Mouse (Mus musculus) midbrain, embryonic 10.5 days (tissue): Measurements from ENCODE around the gene Cacna1c. TPM values are rescaled to one million over a fixed set of nuclear protein-coding genes. Genes with fewer than 3 reads are reported as not detected.

Source experiments
- DNase-seq: peaks from one replicate; pipeline ENCODE4 v3.0.0-alpha.2; 2017; ENCODE audit warnings: low spot score
- H3K27ac ChIP-seq: fragments of 300-500 bp; sonication (generic); replicated peaks from 2 replicates; pipeline ENCODE4 v1.5.1; 2016; ENCODE audit warnings: mild to moderate bottlenecking
- H3K27me3 ChIP-seq: fragments of 300-500 bp; sonication (generic); 2 replicates; pipeline ENCODE4 v1.6.1; 2016; ENCODE audit warnings: low read depth, mild to moderate bottlenecking; ENCODE audit not compliant: poor library complexity, severe bottlenecking
- H3K36me3 ChIP-seq: fragments of 300-500 bp; sonication (generic); 2 replicates; pipeline ENCODE4 v1.6.1; 2016; ENCODE audit warnings: mild to moderate bottlenecking, moderate library complexity
- H3K4me1 ChIP-seq: fragments of 300-500 bp; sonication (generic); 2 replicates; pipeline ENCODE4 v1.6.1; 2016
- H3K4me3 ChIP-seq: fragments of 300-500 bp; sonication (generic); 2 replicates; pipeline ENCODE4 v1.5.1; 2016; ENCODE audit warnings: mild to moderate bottlenecking, moderate library complexity
- H3K9me3 ChIP-seq: fragments of 300-500 bp; sonication (generic); replicated peaks from 2 replicates; pipeline ENCODE4 v1.6.1; 2016; ENCODE audit warnings: mild to moderate bottlenecking
- WGBS: fragments of 180-500 bp; shearing (Covaris S2); methylation state at CpG from one replicate; pipeline ENCODE4 v1.1.7; 2016; 5-methylcytosine and 5-hydroxymethylcytosine counted together
- polyA plus RNA-seq: library from polyadenylated mRNA; unstranded; fragments of >200 nt; fragmentation: Nextera tagmentation; extraction: Ambion mirVana; gene quantifications from 2 replicates; pipeline ENCODE4 v1.2.1, GENCODE M21; 2016

The Cacna1c gene
- 1.4 and 1.5 TPM in 2 replicates for polyA plus RNA-seq

- no peak within 1 kb of the TSS for H3K27ac ChIP-seq
- H3K4me1 ChIP-seq = peaks cover 22% of the 10 kb centered on the region
- no peak for DNase-seq
- peaks cover 45% of the 10 kb centered on the region for H3K36me3 ChIP-seq
- no peaks in the 10 kb centered on the region for H3K9me3 ChIP-seq
- H3K27me3 ChIP-seq = no peaks in the 10 kb centered on the region
- H3K4me3 ChIP-seq = no peak within 1 kb of the TSS
- WGBS = 89% methylated on average over 17 of the region's 17 CpGs
Observed at GRCm38 (mm10) chr6:119196382-119197305, at the start of gene Cacna1c. TSS of gene Cacna1c (minus strand) at chr6:119196418.

- 0 out of 2 replicates have a peak overlapping the region, but pooled peaks have one; percentile 19 for H3K27ac ChIP-seq
- WGBS = 73% methylated on average over 21 of the region's 21 CpGs
- peaks cover 3% of the 10 kb centered on the region for H3K9me3 ChIP-seq
- H3K4me3 ChIP-seq = no peak overlapping the region
- no peaks in the 10 kb centered on the region for H3K27me3 ChIP-seq
- H3K36me3 ChIP-seq = no peaks in the 10 kb centered on the region
- H3K4me1 ChIP-seq = peaks cover 21% of the 10 kb centered on the region
- no peak for DNase-seq
Observed at GRCm38 (mm10) chr6:119240871-119241705, 44.9 kb upstream of the Cacna1c start.

GRCm38 (mm10) chr6:119240256-119240655 is 44.0 kb upstream of the Cacna1c start:
- Histone ChIP-seq H3K4me1 (peaks cover 24% of the 10 kb centered on the region), H3K27ac (no peak overlapping the region), H3K9me3 (no peaks in the 10 kb centered on the region), H3K36me3 (no peaks in the 10 kb centered on the region), H3K4me3 (no peak overlapping the region), H3K27me3 (no peaks in the 10 kb centered on the region)
- DNase-seq = no peak
- WGBS = 86% methylated on average over 7 of the region's 7 CpGs

DNA sequence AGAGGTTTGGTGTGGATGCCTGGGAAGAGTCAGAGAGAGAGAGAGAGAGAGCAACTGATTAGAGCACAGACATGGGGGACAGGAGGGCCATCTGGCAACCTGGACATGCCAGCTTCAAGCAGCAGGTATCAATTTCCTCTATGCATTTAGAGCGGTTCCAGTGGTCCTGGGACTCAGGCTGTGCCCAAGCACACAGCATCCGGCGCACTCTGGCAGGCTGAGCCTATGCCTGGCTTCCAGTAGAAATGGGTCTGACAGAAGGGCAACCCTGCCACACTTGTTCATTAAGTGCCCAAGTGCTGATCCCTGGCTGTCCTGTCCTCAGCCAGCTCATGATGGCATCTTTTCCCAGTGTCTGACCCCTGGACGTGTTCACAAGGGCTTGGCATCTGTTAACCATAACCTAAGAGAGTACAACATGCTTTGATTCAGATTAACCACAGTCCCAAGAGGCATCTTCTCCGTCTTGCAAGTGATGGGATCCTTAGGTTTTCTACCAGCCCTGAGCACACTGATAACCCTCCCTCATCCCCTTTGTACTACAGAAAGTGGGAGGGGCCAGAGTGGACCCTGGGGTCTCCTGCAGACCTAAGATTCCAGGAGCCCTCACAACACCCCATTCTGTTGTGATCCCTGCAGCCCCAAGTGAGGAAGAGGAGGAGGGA is 43.3 kb upstream of the Cacna1c start:
- Histone ChIP-seq H3K4me3 (no peak overlapping the region), H3K4me1 (peaks cover 24% of the 10 kb centered on the region), H3K36me3 (no peaks in the 10 kb centered on the region), H3K27me3 (no peaks in the 10 kb centered on the region), H3K27ac (no peak overlapping the region), H3K9me3 (no peaks in the 10 kb centered on the region)
- no peak for DNase-seq
- 84% methylated on average over 5 of the region's 5 CpGs for WGBS

DNA sequence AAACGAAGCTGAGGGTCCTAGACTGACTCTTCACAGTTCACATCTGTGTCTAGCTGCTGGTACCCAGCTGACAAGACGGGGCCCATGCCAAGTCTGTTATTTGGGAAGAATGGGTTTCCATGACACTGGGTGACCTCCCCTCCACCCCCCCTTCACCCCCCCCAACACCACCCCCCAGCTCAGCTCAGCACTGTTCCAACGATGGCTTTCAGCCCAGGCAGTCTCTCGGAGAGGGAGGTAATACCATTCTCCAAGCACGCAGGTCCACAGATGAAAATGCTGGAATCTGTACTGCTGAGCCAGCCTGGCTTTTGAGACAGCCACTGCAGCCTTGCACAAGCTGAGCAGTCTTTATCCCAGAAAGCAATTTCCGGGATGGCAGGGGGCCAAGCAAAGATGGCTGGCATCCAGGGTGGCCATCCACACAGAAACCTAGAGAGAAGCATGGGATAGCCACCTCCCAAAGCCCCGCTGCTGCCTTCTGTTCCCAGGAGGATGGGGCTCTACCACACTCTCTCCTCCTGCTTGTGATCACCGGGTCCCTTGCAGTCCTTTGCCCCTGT is 41.3 kb upstream of the Cacna1c start:
- Histone ChIP-seq H3K36me3 (no peaks in the 10 kb centered on the region), H3K27ac (no peak overlapping the region), H3K4me3 (no peak overlapping the region), H3K9me3 (no peaks in the 10 kb centered on the region), H3K4me1 (peaks cover 24% of the 10 kb centered on the region), H3K27me3 (no peaks in the 10 kb centered on the region)
- 77% methylated on average over 8 of the region's 8 CpGs for WGBS
- no peak for DNase-seq

DNA sequence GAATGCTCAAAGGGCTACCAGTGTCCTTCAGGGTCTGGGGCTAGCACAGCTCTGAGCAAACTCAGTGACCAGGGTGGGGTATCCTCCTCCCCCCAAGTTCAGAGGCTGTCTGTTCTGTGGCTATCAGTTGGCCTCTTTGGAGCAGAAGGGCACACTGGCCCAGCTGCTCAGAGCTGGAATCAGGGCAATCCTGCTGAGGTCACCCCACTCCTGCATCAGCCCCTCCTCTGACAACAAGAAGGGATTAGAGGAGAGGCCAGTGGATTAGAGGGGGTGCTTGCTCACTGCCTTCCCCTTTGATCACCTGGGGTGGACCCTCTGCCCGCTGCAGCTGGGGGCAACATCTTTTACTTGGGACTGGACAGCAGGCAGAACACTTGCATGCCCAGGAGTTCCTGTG is 40.0 kb upstream of the Cacna1c start, which contains the start of gene Cacna2d4:
Cacna2d4 (plus strand) TSS at position 286 of the 400 bp plus-strand sequence.
- H3K4me1 ChIP-seq = peaks cover 22% of the 10 kb centered on the region
- H3K36me3 ChIP-seq = no peaks in the 10 kb centered on the region
- 0 out of 2 replicates have a peak within 1 kb of the TSS, but pooled peaks have one; percentile 4 for H3K27ac ChIP-seq
- no peak within 1 kb of the TSS for H3K4me3 ChIP-seq
- H3K9me3 ChIP-seq = no peaks in the 10 kb centered on the region
- no peaks in the 10 kb centered on the region for H3K27me3 ChIP-seq
- WGBS = 32% methylated on average over 1 of the region's 1 CpGs
- no peak for DNase-seq

DNA sequence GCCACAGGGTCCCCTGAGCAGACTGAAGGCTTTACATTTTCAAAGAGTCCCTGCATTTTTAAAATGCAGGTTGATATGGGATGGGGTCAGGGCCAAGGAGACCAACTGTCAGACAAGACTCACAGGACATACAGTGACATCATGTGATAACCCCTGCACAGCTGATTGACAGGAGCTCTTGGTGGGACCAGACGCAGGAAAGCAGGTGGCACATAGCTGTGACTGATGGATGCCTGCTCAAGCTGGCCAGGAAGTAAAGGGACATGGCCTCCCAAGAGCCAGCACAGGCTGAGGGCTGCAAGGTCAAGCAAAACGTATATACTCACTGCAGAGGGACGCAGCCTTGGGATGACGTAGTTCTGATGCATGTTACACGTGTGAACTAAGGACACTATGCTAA is 39.2 kb upstream of the Cacna1c start:
- no peaks in the 10 kb centered on the region for H3K9me3 ChIP-seq
- H3K27me3 ChIP-seq = no peaks in the 10 kb centered on the region
- DNase-seq = no peak
- H3K36me3 ChIP-seq = no peaks in the 10 kb centered on the region
- no peak overlapping the region for H3K4me3 ChIP-seq
- H3K27ac ChIP-seq = no peak overlapping the region
- H3K4me1 ChIP-seq = peaks cover 18% of the 10 kb centered on the region
- WGBS = 91% methylated on average over 5 of the region's 5 CpGs

- peaks cover 18% of the 10 kb centered on the region for H3K4me1 ChIP-seq
- H3K36me3 ChIP-seq = no peaks in the 10 kb centered on the region
- no peak overlapping the region for H3K27ac ChIP-seq
- H3K4me3 ChIP-seq = no peak overlapping the region
- H3K27me3 ChIP-seq = no peaks in the 10 kb centered on the region
- WGBS = 49% methylated on average over 3 of the region's 3 CpGs
- no peaks in the 10 kb centered on the region for H3K9me3 ChIP-seq
- peak; percentile 19 for DNase-seq
Observed at GRCm38 (mm10) chr6:119233066-119233465, 36.8 kb upstream of the Cacna1c start.

GRCm38 (mm10) chr6:119228861-119229603 is 32.8 kb upstream of the Cacna1c start:
- DNase-seq = no peak
- Histone ChIP-seq H3K27ac (no peak overlapping the region; the same call in 1 of the 2 replicates), H3K4me1 (0 out of 2 replicates have a peak, but pooled peaks cover 7% of the 10 kb centered on the region), H3K4me3 (no peak overlapping the region), H3K36me3 (no peaks in the 10 kb centered on the region), H3K27me3 (no peaks in the 10 kb centered on the region), H3K9me3 (no peaks in the 10 kb centered on the region)
- 80% methylated on average over 11 of the region's 11 CpGs for WGBS

DNA sequence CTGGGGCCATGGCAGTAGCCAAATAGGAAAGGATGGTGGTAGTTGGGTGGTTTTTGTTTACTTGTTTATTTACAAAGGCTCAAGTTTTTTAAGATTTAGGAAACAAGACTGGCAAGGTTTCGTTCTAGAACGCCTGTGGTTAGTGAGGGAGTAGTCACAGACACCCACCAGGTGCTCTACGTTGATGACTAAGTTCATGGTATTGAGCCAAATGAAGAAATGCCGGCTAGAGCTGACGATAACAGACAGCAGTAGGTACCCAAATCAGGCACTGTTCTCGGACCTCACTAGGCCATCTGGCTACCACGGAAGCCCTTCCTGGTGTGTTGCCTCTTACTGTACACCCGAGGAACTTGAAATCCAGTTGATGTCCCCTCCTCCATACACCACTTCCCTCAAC is 30.8 kb upstream of the Cacna1c start:
- Histone ChIP-seq H3K4me1 (0 out of 2 replicates have a peak, but pooled peaks cover 7% of the 10 kb centered on the region), H3K27ac (no peak overlapping the region), H3K36me3 (peaks cover 3% of the 10 kb centered on the region), H3K9me3 (no peaks in the 10 kb centered on the region), H3K27me3 (no peaks in the 10 kb centered on the region), H3K4me3 (no peak overlapping the region)
- DNase-seq = no peak
- 90% methylated on average over 8 of the region's 8 CpGs for WGBS

- no peak overlapping the region for H3K27ac ChIP-seq
- no peak for DNase-seq
- no peak overlapping the region for H3K4me3 ChIP-seq
- peaks cover 14% of the 10 kb centered on the region for H3K36me3 ChIP-seq
- 95% methylated on average over 6 of the region's 6 CpGs for WGBS
- no peaks in the 10 kb centered on the region for H3K9me3 ChIP-seq
- H3K4me1 ChIP-seq = 0 out of 2 replicates have a peak, but pooled peaks cover 7% of the 10 kb centered on the region
- no peaks in the 10 kb centered on the region for H3K27me3 ChIP-seq
Observed at GRCm38 (mm10) chr6:119225731-119226130, 29.5 kb upstream of the Cacna1c start.
